Mouse (Mus musculus): ENCODE data around the gene Ugt8a. TPM values are rescaled to one million over a fixed set of nuclear protein-coding genes. Genes with fewer than 3 reads are reported as not detected.

Gene Ugt8a
- total RNA-seq, 2 experiments from 2014 or later: 20.2 to 24.0 TPM

- peak in 1 of 2 experiments; percentile 13 for DNase-seq (ENCODE audit: extremely low spot score in 1 of 2, low spot score in 2 of 2)
- intact Hi-C loops (cut with DNase I): loop anchor here (2.0 to 5.0 kb wide), 3 partner anchors 195 to 1053 kb away; no protein-coding TSS in a partner anchor
- Histone ChIP-seq H3K4me3 (no peak overlapping the region), H3K27ac (no peak overlapping the region)
- TF ChIP-seq CTCF (IDR thresholded peaks at IDR 0.05): peak; percentile 79
Measured at GRCm38 (mm10) chr3:125849163-125849872, 89.1 kb downstream of the Ugt8a start.

- intact Hi-C loops (cut with DNase I): no loop called here
- no peak for DNase-seq (ENCODE audit: extremely low spot score in 1 of 2, low spot score in 2 of 2)
- Histone ChIP-seq H3K4me3 (no peak overlapping the region), H3K27ac (no peak overlapping the region)
- TF ChIP-seq CTCF (IDR thresholded peaks at IDR 0.05): no peak
Measured at GRCm38 (mm10) chr3:125828051-125828450, 110.4 kb downstream of the Ugt8a start.

- no peak for DNase-seq (ENCODE audit: extremely low spot score in 1 of 2, low spot score in 2 of 2)
- H3K27ac ChIP-seq: no peak overlapping the region
- no peak for TF ChIP-seq CTCF (IDR thresholded peaks at IDR 0.05)
- intact Hi-C loops (cut with DNase I): no loop called here
- H3K4me3 ChIP-seq: no peak overlapping the region
Measured at GRCm38 (mm10) chr3:125827256-125827655, 111.2 kb downstream of the Ugt8a start.

GRCm38 (mm10) chr3:125819741-125820140 is 118.7 kb downstream of the Ugt8a start:
- H3K27ac ChIP-seq: no peak overlapping the region
- no peak for TF ChIP-seq CTCF (IDR thresholded peaks at IDR 0.05)
- H3K4me3 ChIP-seq: no peak overlapping the region
- intact Hi-C loops (cut with DNase I): no loop called here
- DNase-seq (ENCODE audit: extremely low spot score in 1 of 2, low spot score in 2 of 2): no peak
